Comparison of ENCODE assay signal across 20 mouse cellular contexts in genomic region chr9:117388024-117388423, GRCm38 (mm10).
DNase-seq lines count a peak whose midpoint lies in the region; ATAC-seq and TF ChIP-seq lines count a peak whose summit lies in the region.
"Had no signal": no experiment of that assay in that cellular context is flagged by ENCODE, and none has a peak within 500 bp of the region (broad histone marks: within the 10 kb centered on the region; RNA-seq: fewer than 3 reads in every experiment).

No protein-coding gene starts in this region.

- peak; percentile 15 for DNase-seq in adrenal gland, postnatal 10 days
- no peak for DNase-seq in adrenal gland, adult 8-10 months
- peak; percentile 36 for DNase-seq in hindbrain, postnatal 0 days (ENCODE audit: low spot score)
- peak; percentile 51 to 54 for DNase-seq in right cerebral cortex, postnatal 10 days (ENCODE audit: low spot score in 2 of 2)
- DNase-seq in right cerebral cortex, adult 2 months (ENCODE audit: low spot score in 2 of 2), result no peak
- peak; percentile 81 to 89 for DNase-seq in kidney, postnatal 36 days
- no peak for DNase-seq in layer of hippocampus, postnatal 36 days
- DNase-seq: adrenal gland, adult 2 months; cerebellum, adult 9-10 months; gastrocnemius, postnatal 25 days; right cerebral cortex, postnatal 25 days; thymus, adult 18-20 months had no signal

- no peak overlapping the region for H3K4me3 ChIP-seq in hindbrain, postnatal 0 days (ENCODE audit: low read length)
- no peak overlapping the region for H3K4me3 ChIP-seq in hindbrain, embryonic 13.5 days
- H3K4me3 ChIP-seq: hindbrain, embryonic 10.5 days; lung, embryonic 15.5 days had no signal

- no peak overlapping the region for H3K27ac ChIP-seq in hindbrain, postnatal 0 days
- no peak overlapping the region for H3K27ac ChIP-seq in hindbrain, embryonic 13.5 days
- H3K27ac ChIP-seq: hindbrain, embryonic 10.5 days; lung, embryonic 15.5 days; macrophage had no signal

- TF ChIP-seq CTCF in hindbrain, postnatal 0 days (IDR thresholded peaks at IDR 0.05; ENCODE audit: low read depth), result no peak

- no peak overlapping the region for H3K9ac ChIP-seq in hindbrain, postnatal 0 days (replicated peaks; ENCODE audit: low read length)
- no peak overlapping the region for H3K9ac ChIP-seq in hindbrain, embryonic 13.5 days
- H3K9ac ChIP-seq: lung, embryonic 15.5 days had no signal

- no peaks in the 10 kb centered on the region for H3K4me1 ChIP-seq in hindbrain, postnatal 0 days (ENCODE audit: insufficient read depth, low read length)
- 0 out of 2 replicates have a peak, but pooled peaks cover 4% of the 10 kb centered on the region for H3K4me1 ChIP-seq in hindbrain, embryonic 13.5 days (replicated peaks)
- H3K4me1 ChIP-seq: hindbrain, embryonic 10.5 days; lung, embryonic 15.5 days had no signal

- no peaks in the 10 kb centered on the region for H3K9me3 ChIP-seq in hindbrain, postnatal 0 days (ENCODE audit: low read length)
- no peaks in the 10 kb centered on the region for H3K9me3 ChIP-seq in hindbrain, embryonic 13.5 days
- H3K9me3 ChIP-seq: hindbrain, embryonic 10.5 days; lung, embryonic 15.5 days had no signal

- WGBS in hindbrain, postnatal 0 days, result 53% methylated on average over 9 of the region's 9 CpGs
- 68% methylated on average over 9 of the region's 9 CpGs for WGBS in hindbrain, embryonic 13.5 days

- H3K4me2 ChIP-seq in hindbrain, postnatal 0 days (ENCODE audit: low read depth, low read length), result no peak overlapping the region
- H3K4me2 ChIP-seq in hindbrain, embryonic 13.5 days, result no peak overlapping the region
- H3K4me2 ChIP-seq: lung, embryonic 15.5 days had no signal

- no peaks in the 10 kb centered on the region for H3K36me3 ChIP-seq in hindbrain, postnatal 0 days (ENCODE audit: insufficient read depth, low read length)
- H3K36me3 ChIP-seq in hindbrain, embryonic 13.5 days, result no peaks in the 10 kb centered on the region
- H3K36me3 ChIP-seq: G1E; hindbrain, embryonic 10.5 days; lung, embryonic 15.5 days had no signal

- no peak for ATAC-seq in hindbrain, postnatal 0 days
- no peak for ATAC-seq in hindbrain, embryonic 13.5 days (ENCODE audit: low FRiP score)
- ATAC-seq: CD4-positive, CD25-positive, alpha-beta regulatory T cell, adult 4 months; inflammation-experienced regulatory T-cells, adult 6 months; midbrain, embryonic 16.5 days had no signal

- H3K27me3 ChIP-seq in hindbrain, postnatal 0 days (ENCODE audit: insufficient read depth, low read length), result no peaks in the 10 kb centered on the region
- H3K27me3 ChIP-seq in hindbrain, embryonic 13.5 days, result no peaks in the 10 kb centered on the region
- H3K27me3 ChIP-seq: lung, embryonic 15.5 days had no signal

Comparison
In these comparisons a context has a peak if more than half of its experiments do, and no peak if none do; other contexts are left out.
1. DNase-seq: peak in adrenal gland, postnatal 10 days (single experiment), hindbrain, postnatal 0 days (single experiment), right cerebral cortex, postnatal 10 days (2 of 2) and kidney, postnatal 36 days (2 of 2); none in adrenal gland, adult 8-10 months (single experiment), right cerebral cortex, adult 2 months (0 of 2) and layer of hippocampus, postnatal 36 days (0 of 2).